Mouse (Mus musculus) lung, postnatal 0 days (tissue): ENCODE data around the gene Erlin1.

ENCODE experiments used
- CTCF ChIP-seq: IDR thresholded peaks from 2 replicates; pipeline ENCODE4 v1.5.1; 2016; ENCODE audit warnings: antibody characterized with exemption, mild to moderate bottlenecking
- EP300 ChIP-seq: IDR thresholded peaks from 2 replicates; pipeline ENCODE4 v1.6.1; 2016; ENCODE audit warnings: antibody characterized with exemption, mild to moderate bottlenecking, control low read depth

- TF ChIP-seq CTCF: no peak
- no peak for TF ChIP-seq EP300
These were observed 27.5 kb downstream of the Erlin1 start for GRCm38 (mm10) chr19:44042121-44042520.
